Mouse (Mus musculus): ENCODE measurements at regions not wholly inside any gene's neighbourhood (a gene's known extent, or its start where the extent isn't known, plus 50 kb on each side); places are given as distances from the start of the nearest gene placed in this dataset.

- no peak for DNase-seq
These were observed 441.4 kb upstream of the Btbd3 start for GRCm38 (mm10) chr2:137814945-137815344.

- DNase-seq = no peak
These were observed 447.7 kb upstream of the Btbd3 start for GRCm38 (mm10) chr2:137808401-137809230.

- no peak for DNase-seq
These were observed 448.6 kb upstream of the Btbd3 start for GRCm38 (mm10) chr2:137807594-137808295.

- no peak for DNase-seq
These were observed 461.5 kb upstream of the Btbd3 start for GRCm38 (mm10) chr2:137794841-137795240.

- no peak for DNase-seq
These were observed 472.3 kb upstream of the Btbd3 start for GRCm38 (mm10) chr2:137784091-137784490.

GRCm38 (mm10) chr2:137777430-137777829 lies 478.9 kb upstream of the Btbd3 start:
- no peak for DNase-seq

GRCm38 (mm10) chr2:137764785-137765184 lies 491.6 kb upstream of the Btbd3 start:
- no peak for DNase-seq

- DNase-seq = no peak
These were observed 496.9 kb upstream of the Btbd3 start for GRCm38 (mm10) chr2:137759455-137759854.

- no peak for DNase-seq
These were observed 498.0 kb upstream of the Btbd3 start for GRCm38 (mm10) chr2:137758389-137758788.

- no peak for DNase-seq
These were observed 498.8 kb upstream of the Btbd3 start for GRCm38 (mm10) chr2:137757231-137758212.

GRCm38 (mm10) chr2:137756220-137756619 lies 500.1 kb upstream of the Btbd3 start:
- no peak for DNase-seq

GRCm38 (mm10) chr2:137754481-137754880 lies 501.9 kb upstream of the Btbd3 start:
- no peak for DNase-seq

- peak; percentile 59 for DNase-seq
These were observed 524.0 kb upstream of the Btbd3 start for GRCm38 (mm10) chr2:137732410-137732809.

- DNase-seq = no peak
These were observed 525.9 kb upstream of the Btbd3 start for GRCm38 (mm10) chr2:137730472-137730931.

- DNase-seq = no peak
These were observed 526.5 kb upstream of the Btbd3 start for GRCm38 (mm10) chr2:137729871-137730270.

- DNase-seq = no peak
These were observed 527.2 kb upstream of the Btbd3 start for GRCm38 (mm10) chr2:137729207-137729606.

- no peak for DNase-seq
These were observed 532.7 kb upstream of the Btbd3 start for GRCm38 (mm10) chr2:137723651-137724050.

GRCm38 (mm10) chr2:137721767-137722424 lies 534.5 kb upstream of the Btbd3 start:
- no peak for DNase-seq

- no peak for DNase-seq
These were observed 540.5 kb upstream of the Btbd3 start for GRCm38 (mm10) chr2:137715891-137716290.

GRCm38 (mm10) chr2:137706528-137706988 lies 549.8 kb upstream of the Btbd3 start:
- DNase-seq = no peak

- no peak for DNase-seq
These were observed 550.5 kb upstream of the Btbd3 start for GRCm38 (mm10) chr2:137705724-137706422.

Data from kidney, postnatal 10 days (tissue).